Mouse (Mus musculus): ENCODE data around the gene 1810009A15Rik. TPM values are rescaled to one million over a fixed set of nuclear protein-coding genes. Genes with fewer than 3 reads are reported as not detected.

1810009A15Rik gene
- polyA plus RNA-seq, 1 experiment from 2014 or later, result 86.6 TPM

DNA sequence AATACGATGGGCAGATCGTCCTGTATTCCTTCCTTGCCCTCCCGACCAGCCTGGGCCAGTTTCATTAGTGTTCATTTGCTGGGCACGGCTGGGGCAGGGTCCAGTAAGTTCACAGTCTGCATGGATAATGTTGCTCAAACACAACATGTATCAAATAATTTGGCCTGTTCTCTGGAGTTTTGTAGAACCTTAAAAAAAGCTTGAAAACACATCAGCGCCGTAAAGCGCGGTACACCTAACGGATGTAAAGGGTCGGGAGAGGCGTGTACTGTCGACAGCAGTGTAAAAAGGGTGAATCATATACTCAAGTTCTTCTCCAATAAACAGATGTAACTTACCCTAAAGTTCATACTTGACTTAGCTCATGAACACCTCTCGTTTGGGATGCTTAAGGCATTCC, 9.9 kb downstream of the 1810009A15Rik start:
- Histone ChIP-seq H3K27me3 (replicated peaks; ENCODE audit: control insufficient read depth, insufficient read depth, low read length) (no peaks in the 10 kb centered on the region), H3K9ac (ENCODE audit: low read depth, low read length) (peak overlapping the region; percentile 97), H3K9me3 (ENCODE audit: control insufficient read depth, low read length) (no peaks in the 10 kb centered on the region), H3K27ac (replicated peaks; ENCODE audit: low read depth, low read length) (peak overlapping the region; percentile 88), H3K4me2 (ENCODE audit: low read depth, low read length) (peak overlapping the region; percentile 90), H3K4me3 (ENCODE audit: low read depth, low read length) (peak overlapping the region; percentile 98), H3K4me1 (ENCODE audit: control insufficient read depth, insufficient read depth, low read length) (peaks cover 16% of the 10 kb centered on the region), H3K36me3 (ENCODE audit: control insufficient read depth, insufficient read depth, low read length) (peaks cover 37% of the 10 kb centered on the region)
- DNase-seq (ENCODE audit: low spot score) (peak; percentile 4), ATAC-seq (ENCODE audit: low read depth) (no peak)
- 8% methylated on average over 13 of the region's 13 CpGs for WGBS

DNA sequence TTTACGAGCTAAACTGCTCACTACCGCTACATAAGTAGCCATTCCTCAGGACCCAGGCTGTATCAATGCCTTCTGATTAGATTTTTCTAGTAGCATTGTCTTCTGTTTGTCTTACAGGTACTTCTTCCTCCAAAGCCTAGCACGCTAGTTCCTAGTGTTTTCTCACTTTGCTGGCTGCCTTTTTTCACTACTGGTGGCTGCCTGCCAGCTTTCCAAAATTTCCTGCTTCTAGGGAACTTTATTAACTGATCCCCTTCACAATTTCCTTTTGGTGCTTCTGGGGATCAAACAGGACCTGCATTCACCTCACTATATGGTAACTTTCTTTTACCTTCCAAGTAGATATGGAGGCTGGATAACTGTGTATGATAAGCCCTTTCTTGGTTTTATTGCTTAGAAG, 10.4 kb downstream of the 1810009A15Rik start:
- Histone ChIP-seq H3K27me3 (replicated peaks; ENCODE audit: control insufficient read depth, insufficient read depth, low read length) (no peaks in the 10 kb centered on the region), H3K9ac (ENCODE audit: low read depth, low read length) (peak overlapping the region; percentile 97), H3K27ac (replicated peaks; ENCODE audit: low read depth, low read length) (no peak overlapping the region), H3K4me3 (ENCODE audit: low read depth, low read length) (peak overlapping the region; percentile 98), H3K4me1 (ENCODE audit: control insufficient read depth, insufficient read depth, low read length) (peaks cover 16% of the 10 kb centered on the region), H3K4me2 (ENCODE audit: low read depth, low read length) (peak overlapping the region; percentile 90), H3K9me3 (ENCODE audit: control insufficient read depth, low read length) (no peaks in the 10 kb centered on the region), H3K36me3 (ENCODE audit: control insufficient read depth, insufficient read depth, low read length) (peaks cover 40% of the 10 kb centered on the region)
- DNase-seq (ENCODE audit: low spot score) (peak; percentile 4), ATAC-seq (ENCODE audit: low read depth) (no peak)
- 51% methylated on average over 3 of the region's 3 CpGs for WGBS

DNA sequence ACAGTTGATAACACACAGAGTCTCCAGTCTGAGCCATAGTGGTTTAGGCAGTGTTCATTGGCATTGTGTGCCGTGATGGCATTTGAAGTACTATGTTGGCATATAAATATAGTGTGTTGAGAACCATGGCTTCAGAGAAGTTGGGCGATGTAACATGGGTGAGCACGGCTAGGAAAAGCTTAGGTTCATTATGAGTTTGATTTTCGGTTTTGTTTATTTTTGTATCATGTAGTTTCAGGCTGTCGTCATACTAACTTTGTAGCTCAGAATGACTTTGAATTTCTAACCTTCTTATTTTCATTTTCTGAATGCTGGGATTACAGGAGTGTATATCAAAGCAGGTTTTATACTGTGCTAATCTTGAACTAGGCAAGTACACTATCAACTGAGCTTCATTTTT, 14.8 kb downstream of the 1810009A15Rik start:
- 93% methylated on average over 5 of the region's 5 CpGs for WGBS
- Histone ChIP-seq H3K36me3 (ENCODE audit: control insufficient read depth, insufficient read depth, low read length) (peaks cover 64% of the 10 kb centered on the region), H3K27me3 (replicated peaks; ENCODE audit: control insufficient read depth, insufficient read depth, low read length) (no peaks in the 10 kb centered on the region), H3K27ac (replicated peaks; ENCODE audit: low read depth, low read length) (no peak overlapping the region), H3K4me1 (ENCODE audit: control insufficient read depth, insufficient read depth, low read length) (peaks cover 10% of the 10 kb centered on the region), H3K9me3 (ENCODE audit: control insufficient read depth, low read length) (no peaks in the 10 kb centered on the region), H3K9ac (ENCODE audit: low read depth, low read length) (no peak overlapping the region), H3K4me2 (ENCODE audit: low read depth, low read length) (no peak overlapping the region), H3K4me3 (ENCODE audit: low read depth, low read length) (no peak overlapping the region)
- ATAC-seq (ENCODE audit: low read depth) (no peak), DNase-seq (ENCODE audit: low spot score) (no peak)

DNA sequence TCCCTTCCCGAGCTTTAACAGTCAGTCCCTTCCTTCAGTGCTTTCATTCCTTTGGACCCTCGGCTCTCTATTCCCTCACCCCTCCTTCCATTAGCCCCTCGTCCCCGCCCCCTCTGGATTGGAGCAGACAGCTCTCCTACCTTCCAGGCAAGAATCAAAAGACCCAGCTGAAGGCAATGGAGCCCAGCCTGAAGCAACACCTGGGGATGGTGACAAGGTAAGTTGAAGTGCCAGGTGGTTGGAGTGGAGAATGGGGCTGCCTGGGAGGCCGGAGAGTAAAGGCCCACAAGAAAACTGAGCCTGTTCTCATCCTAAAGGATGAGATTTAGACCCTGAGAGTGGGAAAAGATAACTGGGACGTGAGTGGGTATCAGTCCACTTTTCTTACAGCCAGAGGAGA, 19.9 kb downstream of the 1810009A15Rik start:
- Histone ChIP-seq H3K4me1 (ENCODE audit: control insufficient read depth, insufficient read depth, low read length) (no peaks in the 10 kb centered on the region), H3K36me3 (ENCODE audit: control insufficient read depth, insufficient read depth, low read length) (peaks cover 97% of the 10 kb centered on the region), H3K9ac (ENCODE audit: low read depth, low read length) (no peak overlapping the region), H3K4me3 (ENCODE audit: low read depth, low read length) (no peak overlapping the region), H3K9me3 (ENCODE audit: control insufficient read depth, low read length) (no peaks in the 10 kb centered on the region), H3K27me3 (replicated peaks; ENCODE audit: control insufficient read depth, insufficient read depth, low read length) (no peaks in the 10 kb centered on the region), H3K27ac (replicated peaks; ENCODE audit: low read depth, low read length) (no peak overlapping the region), H3K4me2 (ENCODE audit: low read depth, low read length) (no peak overlapping the region)
- ATAC-seq (ENCODE audit: low read depth) (no peak), DNase-seq (ENCODE audit: low spot score) (no peak)
- WGBS, result 94% methylated on average over 6 of the region's 6 CpGs

DNA sequence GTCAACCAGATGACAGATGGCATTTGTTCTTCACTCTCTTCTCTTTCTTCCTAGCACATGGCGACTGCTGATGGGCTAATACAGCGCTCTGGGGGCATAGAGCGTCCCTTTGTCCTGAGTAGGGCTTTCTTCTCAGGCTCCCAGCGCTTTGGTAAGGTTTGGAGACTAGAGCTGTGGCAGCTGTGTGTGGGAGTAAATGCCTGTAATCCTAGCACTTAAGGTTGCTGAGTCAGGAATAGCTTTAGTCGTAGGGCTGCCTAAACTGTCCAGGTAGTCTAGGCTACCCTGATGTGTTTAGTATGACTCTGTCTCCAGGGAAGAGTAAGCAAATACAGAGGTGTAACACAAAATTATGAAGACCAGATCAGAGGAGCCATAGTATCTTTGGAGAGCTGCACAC, 23.2 kb downstream of the 1810009A15Rik start:
- Histone ChIP-seq H3K36me3 (ENCODE audit: control insufficient read depth, insufficient read depth, low read length) (peaks cover 100% of the 10 kb centered on the region), H3K4me3 (ENCODE audit: low read depth, low read length) (no peak overlapping the region), H3K4me2 (ENCODE audit: low read depth, low read length) (no peak overlapping the region), H3K9ac (ENCODE audit: low read depth, low read length) (no peak overlapping the region), H3K9me3 (ENCODE audit: control insufficient read depth, low read length) (no peaks in the 10 kb centered on the region), H3K27me3 (replicated peaks; ENCODE audit: control insufficient read depth, insufficient read depth, low read length) (no peaks in the 10 kb centered on the region), H3K4me1 (ENCODE audit: control insufficient read depth, insufficient read depth, low read length) (no peaks in the 10 kb centered on the region), H3K27ac (replicated peaks; ENCODE audit: low read depth, low read length) (no peak overlapping the region)
- ATAC-seq (ENCODE audit: low read depth), result no peak
- DNase-seq (ENCODE audit: low spot score), result no peak
- 91% methylated on average over 5 of the region's 5 CpGs for WGBS

DNA sequence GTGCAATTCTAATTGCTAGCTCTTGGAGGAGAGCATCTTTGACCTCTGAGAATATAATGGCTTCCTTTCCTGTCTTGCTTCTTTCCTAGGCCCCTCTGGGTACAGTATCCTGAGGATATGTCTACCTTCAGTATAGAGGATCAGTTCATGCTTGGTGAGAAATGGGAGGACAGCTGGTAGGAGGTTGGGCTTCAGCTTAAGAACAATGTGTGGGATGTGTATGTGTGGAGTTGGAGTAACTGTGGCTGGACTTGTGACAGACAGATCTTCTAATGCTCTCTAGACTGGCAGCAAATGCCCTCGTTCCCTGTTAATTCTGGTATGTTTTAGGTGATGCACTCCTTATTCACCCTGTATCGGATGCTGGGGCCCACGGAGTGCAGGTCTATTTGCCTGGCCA, 25.6 kb downstream of the 1810009A15Rik start:
- DNase-seq (ENCODE audit: low spot score) (no peak), ATAC-seq (ENCODE audit: low read depth) (no peak)
- Histone ChIP-seq H3K4me2 (ENCODE audit: low read depth, low read length) (no peak overlapping the region), H3K27me3 (replicated peaks; ENCODE audit: control insufficient read depth, insufficient read depth, low read length) (no peaks in the 10 kb centered on the region), H3K4me1 (ENCODE audit: control insufficient read depth, insufficient read depth, low read length) (no peaks in the 10 kb centered on the region), H3K4me3 (ENCODE audit: low read depth, low read length) (no peak overlapping the region), H3K36me3 (ENCODE audit: control insufficient read depth, insufficient read depth, low read length) (peaks cover 85% of the 10 kb centered on the region), H3K27ac (replicated peaks; ENCODE audit: low read depth, low read length) (no peak overlapping the region), H3K9me3 (ENCODE audit: control insufficient read depth, low read length) (no peaks in the 10 kb centered on the region), H3K9ac (ENCODE audit: low read depth, low read length) (no peak overlapping the region)
- 97% methylated on average over 3 of the region's 3 CpGs for WGBS

DNA sequence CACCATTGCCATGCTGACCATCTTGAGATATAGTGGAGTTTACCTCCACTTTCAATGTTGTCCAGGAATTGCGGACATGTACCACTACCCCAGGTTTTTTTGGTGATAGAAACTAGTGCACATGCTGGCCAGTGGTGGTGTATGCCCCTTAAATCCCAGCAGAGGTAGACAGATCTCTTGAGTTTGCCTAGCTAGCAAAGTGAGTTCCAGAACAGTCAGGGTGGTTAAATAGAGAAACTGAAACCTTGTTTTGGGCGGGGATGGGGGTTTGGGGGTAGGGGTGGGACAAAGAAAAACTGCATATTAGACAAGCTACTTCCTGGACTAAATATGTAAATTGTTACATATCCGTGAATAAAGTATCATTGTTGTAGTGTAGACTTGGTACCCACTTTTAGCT, 30.3 kb downstream of the 1810009A15Rik start:
- 92% methylated on average over 3 of the region's 3 CpGs for WGBS

DNA sequence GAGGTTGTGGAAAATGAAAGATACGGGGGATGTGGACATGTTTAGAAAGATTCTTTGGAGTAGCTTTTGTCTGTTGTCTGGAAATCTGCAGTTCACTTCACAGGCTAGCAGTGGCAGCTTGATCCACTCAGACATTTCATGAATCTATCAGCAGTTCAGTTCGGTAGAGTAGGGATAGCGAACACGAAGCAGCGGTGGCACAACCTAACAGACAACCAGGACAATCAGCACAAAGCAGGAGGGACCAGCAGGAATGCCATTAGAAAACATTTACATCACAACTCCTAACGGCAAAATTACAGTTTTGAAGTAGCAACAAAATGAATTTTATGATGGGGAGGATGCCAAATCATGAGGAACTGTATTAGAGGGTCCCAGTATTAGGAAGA, 31.0 kb downstream of the 1810009A15Rik start:
- Histone ChIP-seq H3K9me3 (ENCODE audit: control insufficient read depth, low read length) (no peaks in the 10 kb centered on the region), H3K27ac (replicated peaks; ENCODE audit: low read depth, low read length) (peak overlapping the region; percentile 85), H3K9ac (ENCODE audit: low read depth, low read length) (peak overlapping the region; percentile 81; the same call in 1 of the 2 replicates), H3K27me3 (replicated peaks; ENCODE audit: control insufficient read depth, insufficient read depth, low read length) (no peaks in the 10 kb centered on the region), H3K4me3 (ENCODE audit: low read depth, low read length) (peak overlapping the region; percentile 84), H3K4me1 (ENCODE audit: control insufficient read depth, insufficient read depth, low read length) (0 out of 2 replicates have a peak, but pooled peaks cover 6% of the 10 kb centered on the region), H3K4me2 (ENCODE audit: low read depth, low read length) (peak overlapping the region; percentile 79), H3K36me3 (ENCODE audit: control insufficient read depth, insufficient read depth, low read length) (peaks cover 42% of the 10 kb centered on the region)
- no peak for ATAC-seq (ENCODE audit: low read depth)
- no peak for DNase-seq (ENCODE audit: low spot score)
- 72% methylated on average over 6 of the region's 6 CpGs for WGBS

More for the DNA sequence above, 30.3 kb downstream of the 1810009A15Rik start:
- Histone ChIP-seq H3K4me1 (ENCODE audit: control insufficient read depth, insufficient read depth, low read length) (0 out of 2 replicates have a peak, but pooled peaks cover 6% of the 10 kb centered on the region), H3K9me3 (ENCODE audit: control insufficient read depth, low read length) (no peaks in the 10 kb centered on the region), H3K27ac (replicated peaks; ENCODE audit: low read depth, low read length) (no peak overlapping the region), H3K27me3 (replicated peaks; ENCODE audit: control insufficient read depth, insufficient read depth, low read length) (no peaks in the 10 kb centered on the region), H3K4me2 (ENCODE audit: low read depth, low read length) (no peak overlapping the region), H3K36me3 (ENCODE audit: control insufficient read depth, insufficient read depth, low read length) (peaks cover 48% of the 10 kb centered on the region), H3K9ac (ENCODE audit: low read depth, low read length) (no peak overlapping the region), H3K4me3 (ENCODE audit: low read depth, low read length) (no peak overlapping the region)
- ATAC-seq (ENCODE audit: low read depth) (no peak), DNase-seq (ENCODE audit: low spot score) (no peak)

DNA sequence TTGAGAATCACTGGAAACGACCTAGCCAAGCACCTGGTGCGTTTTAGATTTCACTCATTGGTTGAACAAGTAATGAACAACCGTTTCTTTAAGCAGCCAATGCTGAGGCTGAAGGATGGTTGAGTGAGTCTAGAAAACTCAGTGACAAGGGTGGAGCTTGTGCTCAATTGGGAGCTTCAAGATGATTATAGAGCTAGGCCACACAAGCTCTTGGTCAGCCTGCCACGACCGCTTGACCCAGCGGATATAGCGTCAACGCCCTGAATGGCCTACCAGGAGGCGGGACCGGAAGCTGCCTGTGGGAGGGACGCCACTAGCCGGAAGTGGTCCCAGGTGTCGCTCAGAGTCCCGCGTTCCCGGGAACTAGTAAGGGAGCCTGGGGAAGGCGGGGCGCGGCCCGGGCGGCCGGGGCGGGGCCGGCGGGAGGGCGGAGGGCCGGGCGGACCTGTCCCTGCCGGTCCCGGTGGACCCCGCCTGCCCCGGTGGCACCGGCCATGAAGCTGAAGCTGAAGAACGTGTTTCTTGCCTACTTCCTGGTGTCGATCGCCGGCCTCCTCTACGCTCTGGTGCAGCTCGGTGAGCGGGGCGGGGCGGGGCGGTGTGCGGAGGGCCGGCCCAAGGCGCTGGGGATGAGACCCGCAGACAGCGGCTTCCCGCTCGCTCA, 31.6 kb downstream of the 1810009A15Rik start, which contains the start of gene B3gat3:
Gene B3gat3, plus strand, starts transcription at position 302 of the 664 bp plus-strand sequence.
- DNase-seq (ENCODE audit: low spot score) (peak; percentile 96), ATAC-seq (ENCODE audit: low read depth) (peak; percentile 95)
- no peaks in the 10 kb centered on the region for H3K27me3 ChIP-seq (replicated peaks; ENCODE audit: control insufficient read depth, insufficient read depth, low read length)
- peak within 1 kb of the TSS; percentile 81 for H3K9ac ChIP-seq (ENCODE audit: low read depth, low read length)
- H3K4me2 ChIP-seq (ENCODE audit: low read depth, low read length), result peak within 1 kb of the TSS; percentile 79
- H3K9me3 ChIP-seq (ENCODE audit: control insufficient read depth, low read length), result no peaks in the 10 kb centered on the region
- peaks cover 37% of the 10 kb centered on the region for H3K36me3 ChIP-seq (ENCODE audit: control insufficient read depth, insufficient read depth, low read length)
- peak within 1 kb of the TSS; percentile 85 for H3K27ac ChIP-seq (replicated peaks; ENCODE audit: low read depth, low read length)
- H3K4me3 ChIP-seq (ENCODE audit: low read depth, low read length), result peak within 1 kb of the TSS; percentile 84
- 5% methylated on average over 14 of the region's 50 CpGs for WGBS
- H3K4me1 ChIP-seq (ENCODE audit: control insufficient read depth, insufficient read depth, low read length), result 0 out of 2 replicates have a peak, but pooled peaks cover 6% of the 10 kb centered on the region

All from embryonic facial prominence, embryonic 14.5 days (tissue).